Mouse (Mus musculus) heart, embryonic 11.5 days (tissue): ENCODE data around the gene Lyg1. TPM values are rescaled to one million over a fixed set of nuclear protein-coding genes. Genes with fewer than 3 reads are reported as not detected.
A peak's percentile ranks its signal among the peaks of the same experiment; 100 is the strongest.

ENCODE experiments used
- ATAC-seq: fragments of 200-750 bp; cut with Nextera tagmentation; replicated peaks from 2 replicates; pipeline ENCODE4 v1.8.0; 2017; ENCODE audit warnings: moderate library complexity; ENCODE audit not compliant: insufficient number of reproducible peaks, low FRiP score, low TSS enrichment
- H3K27ac ChIP-seq: fragments of 300-500 bp; sonication (generic); 2 replicates; pipeline ENCODE4 v1.5.1; 2014; ENCODE audit warnings: mild to moderate bottlenecking, low read depth, low read length
- H3K27me3 ChIP-seq: fragments of 300-500 bp; sonication (generic); 2 replicates; pipeline ENCODE4 v1.6.1; 2014; ENCODE audit warnings: mild to moderate bottlenecking, low read length, mixed read lengths; ENCODE audit not compliant: control insufficient read depth, insufficient read depth
- H3K36me3 ChIP-seq: fragments of 300-500 bp; sonication (generic); 2 replicates; pipeline ENCODE4 v1.6.1; 2014; ENCODE audit warnings: mild to moderate bottlenecking, low read length, moderate library complexity, mixed read lengths; ENCODE audit not compliant: control insufficient read depth, insufficient read depth
- H3K4me1 ChIP-seq: fragments of 300-500 bp; sonication (generic); 2 replicates; pipeline ENCODE4 v1.6.1; 2014; ENCODE audit warnings: low read length; ENCODE audit not compliant: control insufficient read depth, insufficient read depth
- H3K4me2 ChIP-seq: fragments of 300-500 bp; sonication (generic); 2 replicates; pipeline ENCODE4 v1.6.1; 2014; ENCODE audit warnings: mild to moderate bottlenecking, moderate library complexity
- H3K4me3 ChIP-seq: fragments of 300-500 bp; sonication (generic); 2 replicates; pipeline ENCODE4 v1.5.1; 2014; ENCODE audit warnings: low read depth, low read length
- H3K9ac ChIP-seq: fragments of 300-500 bp; sonication (generic); 2 replicates; pipeline ENCODE4 v1.6.1; 2014; ENCODE audit warnings: mild to moderate bottlenecking, low read depth, low read length, moderate library complexity
- H3K9me3 ChIP-seq: fragments of 300-500 bp; sonication (generic); replicated peaks from 2 replicates; pipeline ENCODE4 v1.6.1; 2016; ENCODE audit warnings: low read length; ENCODE audit not compliant: control insufficient read depth
- WGBS: fragments of 180-500 bp; shearing (Covaris S2); extraction: QIAGEN DNeasy Blood & Tissue Kit; methylation state at CpG from one replicate; pipeline ENCODE4 v1.1.7; 2014; ENCODE audit not compliant: insufficient replicate concordance; 5-methylcytosine and 5-hydroxymethylcytosine counted together
- polyA plus RNA-seq: library from polyadenylated mRNA; unstranded; fragments of >200 nt; fragmentation: Nextera tagmentation; extraction: Ambion mirVana; gene quantifications from 2 replicates; pipeline ENCODE4 v1.2.1, GENCODE M21; 2014

The Lyg1 gene
- polyA plus RNA-seq, 1 experiment from 2014 or later: not detected

- WGBS: 54% methylated on average over 8 of the region's 8 CpGs
- Histone ChIP-seq H3K36me3 (no peaks in the 10 kb centered on the region), H3K27ac (no peak overlapping the region), H3K9me3 (no peaks in the 10 kb centered on the region), H3K4me2 (no peak overlapping the region), H3K27me3 (no peaks in the 10 kb centered on the region), H3K4me1 (no peaks in the 10 kb centered on the region; the same call in 1 of the 2 replicates), H3K9ac (no peak overlapping the region), H3K4me3 (no peak overlapping the region)
- ATAC-seq: no peak
These were observed 35.0 kb downstream of the Lyg1 start for GRCm38 (mm10) chr1:37922536-37922935.

GRCm38 (mm10) chr1:37918096-37918495 is 39.5 kb downstream of the Lyg1 start:
- Histone ChIP-seq H3K4me2 (peak overlapping the region; percentile 39), H3K27ac (peak overlapping the region; percentile 15; the same call in 1 of the 2 replicates), H3K27me3 (no peaks in the 10 kb centered on the region), H3K36me3 (no peaks in the 10 kb centered on the region), H3K4me1 (no peaks in the 10 kb centered on the region; the same call in 1 of the 2 replicates), H3K4me3 (no peak overlapping the region), H3K9me3 (no peaks in the 10 kb centered on the region), H3K9ac (no peak overlapping the region)
- ATAC-seq: no peak
- 53% methylated on average over 6 of the region's 6 CpGs for WGBS

- H3K4me1 ChIP-seq: no peaks in the 10 kb centered on the region; the same call in 1 of the 2 replicates
- ATAC-seq: no peak
- no peak overlapping the region; the same call in 1 of the 2 replicates for H3K4me3 ChIP-seq
- WGBS: 30% methylated on average over 13 of the region's 13 CpGs
- H3K36me3 ChIP-seq: no peaks in the 10 kb centered on the region
- H3K4me2 ChIP-seq: peak overlapping the region; percentile 39
- no peaks in the 10 kb centered on the region for H3K9me3 ChIP-seq
- peak overlapping the region; percentile 15; the same call in 1 of the 2 replicates for H3K27ac ChIP-seq
- no peaks in the 10 kb centered on the region for H3K27me3 ChIP-seq
- no peak overlapping the region for H3K9ac ChIP-seq
These were observed 39.9 kb downstream of the Lyg1 start for GRCm38 (mm10) chr1:37917666-37918065.

GRCm38 (mm10) chr1:37916393-37916792 is 41.2 kb downstream of the Lyg1 start, which contains the start of gene Lyg2:
TSS of gene Lyg2 (minus strand) at chr1:37916493.
- H3K4me1 ChIP-seq: no peaks in the 10 kb centered on the region; the same call in 1 of the 2 replicates
- H3K27me3 ChIP-seq: no peaks in the 10 kb centered on the region
- H3K36me3 ChIP-seq: no peaks in the 10 kb centered on the region
- no peak within 1 kb of the TSS for H3K4me2 ChIP-seq
- no peak within 1 kb of the TSS for H3K9ac ChIP-seq
- no peak for ATAC-seq
- no peak within 1 kb of the TSS for H3K4me3 ChIP-seq
- H3K27ac ChIP-seq: no peak within 1 kb of the TSS
- no peaks in the 10 kb centered on the region for H3K9me3 ChIP-seq
- WGBS: 73% methylated on average over 5 of the region's 5 CpGs

GRCm38 (mm10) chr1:37912751-37913150 is 44.8 kb downstream of the Lyg1 start:
- Histone ChIP-seq H3K9me3 (no peaks in the 10 kb centered on the region), H3K27ac (no peak overlapping the region), H3K27me3 (no peaks in the 10 kb centered on the region), H3K4me2 (no peak overlapping the region), H3K4me1 (no peaks in the 10 kb centered on the region; the same call in 1 of the 2 replicates), H3K9ac (no peak overlapping the region), H3K4me3 (no peak overlapping the region), H3K36me3 (no peaks in the 10 kb centered on the region)
- no peak for ATAC-seq
- 79% methylated on average over 2 of the region's 2 CpGs for WGBS

- Histone ChIP-seq H3K4me1 (0 out of 2 replicates have a peak, but pooled peaks cover 2% of the 10 kb centered on the region), H3K27ac (no peak overlapping the region), H3K9ac (no peak overlapping the region), H3K27me3 (no peaks in the 10 kb centered on the region), H3K36me3 (peaks cover 7% of the 10 kb centered on the region; the same call in 1 of the 2 replicates), H3K9me3 (no peaks in the 10 kb centered on the region), H3K4me3 (no peak overlapping the region), H3K4me2 (no peak overlapping the region)
- no peak for ATAC-seq
- WGBS: 27% methylated on average over 6 of the region's 6 CpGs
These were observed 54.4 kb downstream of the Lyg1 start for GRCm38 (mm10) chr1:37903178-37903577.

- 39% methylated on average over 6 of the region's 6 CpGs for WGBS
- H3K27ac ChIP-seq: no peak overlapping the region
- H3K36me3 ChIP-seq: peaks cover 13% of the 10 kb centered on the region
- 0 out of 2 replicates have a peak, but pooled peaks cover 2% of the 10 kb centered on the region for H3K4me1 ChIP-seq
- H3K9me3 ChIP-seq: no peaks in the 10 kb centered on the region
- no peak overlapping the region for H3K9ac ChIP-seq
- no peaks in the 10 kb centered on the region for H3K27me3 ChIP-seq
- ATAC-seq: no peak
- peak overlapping the region; percentile 8 for H3K4me2 ChIP-seq
- no peak overlapping the region for H3K4me3 ChIP-seq
These were observed 57.3 kb downstream of the Lyg1 start for GRCm38 (mm10) chr1:37900288-37900687.

- 77% methylated on average over 4 of the region's 4 CpGs for WGBS
- no peak overlapping the region for H3K9ac ChIP-seq
- H3K4me3 ChIP-seq: no peak overlapping the region
- H3K4me2 ChIP-seq: no peak overlapping the region
- peaks cover 13% of the 10 kb centered on the region for H3K36me3 ChIP-seq
- 0 out of 2 replicates have a peak, but pooled peaks cover 2% of the 10 kb centered on the region for H3K4me1 ChIP-seq
- no peaks in the 10 kb centered on the region for H3K27me3 ChIP-seq
- no peaks in the 10 kb centered on the region for H3K9me3 ChIP-seq
- ATAC-seq: no peak
- no peak overlapping the region for H3K27ac ChIP-seq
These were observed 57.7 kb downstream of the Lyg1 start for GRCm38 (mm10) chr1:37899816-37900215.
